Mouse (Mus musculus): ENCODE measurements around the gene Psmb9.

The Psmb9 gene

GRCm38 (mm10) chr17:34135297-34136224 lies 52.0 kb downstream of the Psmb9 start:
- DNase-seq = peak; percentile 98

GRCm38 (mm10) chr17:34134451-34134850 lies 53.1 kb downstream of the Psmb9 start:
- no peak for DNase-seq

GRCm38 (mm10) chr17:34133289-34133688 lies 54.3 kb downstream of the Psmb9 start:
- no peak for DNase-seq

All from cerebellum, adult 11 months (tissue).